Mouse (Mus musculus) midbrain, embryonic 11.5 days (tissue): ENCODE measurements at regions not wholly inside any gene's neighbourhood (a gene's known extent, or its start where the extent isn't known, plus 50 kb on each side); places are given as distances from the start of the nearest gene placed in this dataset.
A peak's percentile ranks its signal among the peaks of the same experiment; 100 is the strongest.

Source experiments
- ATAC-seq: fragments of 200-750 bp; cut with Nextera tagmentation; 2 replicates; pipeline ENCODE4 v1.8.0; 2017; ENCODE audit warnings: moderate TSS enrichment, moderate library complexity; ENCODE audit not compliant: low FRiP score
- DNase-seq: peaks from one replicate; pipeline ENCODE4 v3.0.0; 2015; ENCODE audit warnings: low spot score; ENCODE audit errors: missing footprints
- H3K27ac ChIP-seq: fragments of 300-500 bp; sonication (generic); 2 replicates; pipeline ENCODE4 v1.5.1; 2014; ENCODE audit warnings: low read depth, low read length
- H3K27me3 ChIP-seq: fragments of 300-500 bp; sonication (generic); 2 replicates; pipeline ENCODE4 v1.6.1; 2014; ENCODE audit warnings: mild to moderate bottlenecking, low read length, moderate library complexity, mixed read lengths; ENCODE audit not compliant: control insufficient read depth, insufficient read depth
- H3K36me3 ChIP-seq: fragments of 300-500 bp; sonication (generic); 2 replicates; pipeline ENCODE4 v1.6.1; 2014; ENCODE audit warnings: mild to moderate bottlenecking, low read length, moderate library complexity, mixed read lengths; ENCODE audit not compliant: control insufficient read depth, insufficient read depth
- H3K4me1 ChIP-seq: fragments of 300-500 bp; sonication (generic); 2 replicates; pipeline ENCODE4 v1.6.1; 2014; ENCODE audit warnings: low read length; ENCODE audit not compliant: control insufficient read depth, insufficient read depth
- H3K4me2 ChIP-seq: fragments of 300-500 bp; sonication (generic); 2 replicates; pipeline ENCODE4 v1.6.1; 2014; ENCODE audit warnings: mild to moderate bottlenecking, moderate library complexity
- H3K4me3 ChIP-seq: fragments of 300-500 bp; sonication (generic); 2 replicates; pipeline ENCODE4 v1.5.1; 2014; ENCODE audit warnings: low read depth, low read length
- H3K9ac ChIP-seq: fragments of 300-500 bp; sonication (generic); 2 replicates; pipeline ENCODE4 v1.6.1; 2014; ENCODE audit warnings: low read length
- H3K9me3 ChIP-seq: fragments of 300-500 bp; sonication (generic); 2 replicates; pipeline ENCODE4 v1.6.1; 2016; ENCODE audit warnings: low read length; ENCODE audit not compliant: control insufficient read depth
- whole genome bisulfite sequencing: fragments of 180-500 bp; shearing (Covaris S2); extraction: QIAGEN DNeasy Blood & Tissue Kit; methylation state at CpG from one replicate; pipeline ENCODE4 v1.1.7; 2014; 5-methylcytosine and 5-hydroxymethylcytosine counted together

GRCm38 (mm10) chr13:115513914-115514313, 412.1 kb upstream of the Itga1 start:
- Histone ChIP-seq H3K27me3 (no peaks in the 10 kb centered on the region), H3K4me1 (no peaks in the 10 kb centered on the region; the same call in 1 of the 2 replicates), H3K9ac (no peak overlapping the region), H3K36me3 (no peaks in the 10 kb centered on the region), H3K4me2 (no peak overlapping the region), H3K9me3 (no peaks in the 10 kb centered on the region), H3K4me3 (no peak overlapping the region), H3K27ac (no peak overlapping the region)
- DNase-seq (no peak), ATAC-seq (no peak)
- WGBS = 42% methylated on average over 8 of the region's 8 CpGs

- no peak for DNase-seq
- no peak overlapping the region for H3K4me2 ChIP-seq
- H3K4me1 ChIP-seq = no peaks in the 10 kb centered on the region; the same call in 1 of the 2 replicates
- H3K36me3 ChIP-seq = no peaks in the 10 kb centered on the region
- H3K27ac ChIP-seq = no peak overlapping the region
- H3K4me3 ChIP-seq = no peak overlapping the region
- H3K27me3 ChIP-seq = no peaks in the 10 kb centered on the region
- ATAC-seq = no peak
- H3K9ac ChIP-seq = no peak overlapping the region
- no peaks in the 10 kb centered on the region for H3K9me3 ChIP-seq
Observed at GRCm38 (mm10) chr13:115512214-115512613, 410.4 kb upstream of the Itga1 start.

GRCm38 (mm10) chr13:115508646-115509045, 406.9 kb upstream of the Itga1 start:
- ATAC-seq = no peak
- Histone ChIP-seq H3K4me2 (no peak overlapping the region), H3K27me3 (no peaks in the 10 kb centered on the region), H3K9ac (no peak overlapping the region), H3K9me3 (0 out of 2 replicates have a peak, but pooled peaks cover 3% of the 10 kb centered on the region), H3K36me3 (no peaks in the 10 kb centered on the region), H3K27ac (no peak overlapping the region), H3K4me1 (no peaks in the 10 kb centered on the region), H3K4me3 (no peak overlapping the region)
- no peak for DNase-seq
- WGBS = 70% methylated on average over 3 of the region's 3 CpGs

GRCm38 (mm10) chr13:115494399-115494798, 392.6 kb upstream of the Itga1 start:
- H3K9ac ChIP-seq = no peak overlapping the region
- no peaks in the 10 kb centered on the region for H3K27me3 ChIP-seq
- no peaks in the 10 kb centered on the region for H3K4me1 ChIP-seq
- WGBS = 73% methylated on average over 4 of the region's 4 CpGs
- DNase-seq = no peak
- no peak overlapping the region for H3K4me2 ChIP-seq
- no peaks in the 10 kb centered on the region for H3K36me3 ChIP-seq
- H3K4me3 ChIP-seq = no peak overlapping the region
- no peak overlapping the region for H3K27ac ChIP-seq
- no peak for ATAC-seq
- H3K9me3 ChIP-seq = no peaks in the 10 kb centered on the region

- 48% methylated on average over 2 of the region's 2 CpGs for WGBS
- no peaks in the 10 kb centered on the region for H3K4me1 ChIP-seq
- no peaks in the 10 kb centered on the region for H3K9me3 ChIP-seq
- no peak overlapping the region for H3K27ac ChIP-seq
- no peak overlapping the region for H3K4me2 ChIP-seq
- no peaks in the 10 kb centered on the region for H3K36me3 ChIP-seq
- no peak for ATAC-seq
- H3K27me3 ChIP-seq = no peaks in the 10 kb centered on the region
- H3K4me3 ChIP-seq = no peak overlapping the region
- H3K9ac ChIP-seq = no peak overlapping the region
- no peak for DNase-seq
Observed at GRCm38 (mm10) chr13:115475861-115476260, 374.1 kb upstream of the Itga1 start.

GRCm38 (mm10) chr13:115465689-115466088, 363.9 kb upstream of the Itga1 start:
- H3K36me3 ChIP-seq = no peaks in the 10 kb centered on the region
- no peaks in the 10 kb centered on the region for H3K4me1 ChIP-seq
- no peak for DNase-seq
- H3K9me3 ChIP-seq = no peaks in the 10 kb centered on the region
- no peak overlapping the region for H3K9ac ChIP-seq
- no peaks in the 10 kb centered on the region for H3K27me3 ChIP-seq
- no peak overlapping the region for H3K4me2 ChIP-seq
- 79% methylated on average over 6 of the region's 6 CpGs for WGBS
- no peak for ATAC-seq
- H3K4me3 ChIP-seq = no peak overlapping the region
- H3K27ac ChIP-seq = no peak overlapping the region

- H3K27ac ChIP-seq = no peak overlapping the region
- no peaks in the 10 kb centered on the region for H3K27me3 ChIP-seq
- H3K4me3 ChIP-seq = no peak overlapping the region
- no peak for ATAC-seq
- no peak for DNase-seq
- no peaks in the 10 kb centered on the region for H3K36me3 ChIP-seq
- 15% methylated on average over 1 of the region's 1 CpGs for WGBS
- H3K9ac ChIP-seq = no peak overlapping the region
- H3K9me3 ChIP-seq = no peaks in the 10 kb centered on the region
- no peak overlapping the region for H3K4me2 ChIP-seq
- no peaks in the 10 kb centered on the region for H3K4me1 ChIP-seq
Observed at GRCm38 (mm10) chr13:115451244-115451643, 349.5 kb upstream of the Itga1 start.

GRCm38 (mm10) chr13:115427091-115428033, 325.6 kb upstream of the Itga1 start:
- 20% methylated on average over 12 of the region's 12 CpGs for WGBS
- Histone ChIP-seq H3K9ac (no peak overlapping the region), H3K27me3 (peaks cover 42% of the 10 kb centered on the region), H3K4me2 (no peak overlapping the region), H3K9me3 (no peaks in the 10 kb centered on the region), H3K36me3 (no peaks in the 10 kb centered on the region), H3K27ac (no peak overlapping the region), H3K4me1 (peaks cover 8% of the 10 kb centered on the region; the same call in 1 of the 2 replicates), H3K4me3 (no peak overlapping the region)
- ATAC-seq (peak; percentile 88), DNase-seq (peak; percentile 91)
